Mouse (Mus musculus): ENCODE results near the gene Cox10. TPM values are rescaled to one million over a fixed set of nuclear protein-coding genes. Genes with fewer than 3 reads are reported as not detected.

The Cox10 gene
- polyA plus RNA-seq, 1 experiment, result 19.5 TPM

DNA sequence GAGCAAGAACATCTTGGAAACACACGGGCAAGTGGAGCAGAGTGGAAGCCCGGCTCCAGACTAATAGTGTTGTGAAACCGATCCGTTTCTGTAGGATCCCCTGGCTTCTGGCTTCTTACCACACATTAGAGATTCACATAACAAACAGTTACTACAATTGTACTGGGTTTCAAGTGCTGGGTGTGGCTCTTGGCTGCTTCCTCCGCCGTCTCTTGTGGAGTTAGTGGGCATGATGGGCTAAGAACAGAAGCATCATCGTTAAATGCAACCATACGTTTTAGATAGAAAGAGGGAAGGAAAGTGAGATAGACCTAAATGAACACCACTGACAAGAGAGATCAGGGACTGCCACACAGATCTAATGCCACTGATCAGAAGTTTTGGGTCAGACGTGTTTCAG, 35.8 kb upstream of the Cox10 start:
- Histone ChIP-seq H3K9ac (ENCODE audit: low read depth, poor library complexity, severe bottlenecking) (no peak overlapping the region), H3K36me3 (ENCODE audit: control insufficient read depth, insufficient read depth, low read length, poor library complexity, severe bottlenecking) (no peaks in the 10 kb centered on the region), H3K4me3 (ENCODE audit: low read depth, low read length) (no peak overlapping the region), H3K27me3 (ENCODE audit: control insufficient read depth, insufficient read depth, low read length, poor library complexity, severe bottlenecking) (no peaks in the 10 kb centered on the region), H3K9me3 (replicated peaks; ENCODE audit: control insufficient read depth, insufficient read depth, low read length, poor library complexity, severe bottlenecking) (no peaks in the 10 kb centered on the region), H3K27ac (ENCODE audit: insufficient read depth, low read length) (no peak overlapping the region), H3K4me1 (ENCODE audit: control insufficient read depth, insufficient read depth, low read length) (no peaks in the 10 kb centered on the region)
- TF ChIP-seq CTCF (IDR thresholded peaks at IDR 0.05; ENCODE audit: low read depth, low read length) (no peak), POLR2A (IDR thresholded peaks at IDR 0.05; ENCODE audit: insufficient read depth, low read length) (no peak), EP300 (IDR thresholded peaks at IDR 0.05; ENCODE audit: insufficient read depth, low read depth, low read length) (no peak)

DNA sequence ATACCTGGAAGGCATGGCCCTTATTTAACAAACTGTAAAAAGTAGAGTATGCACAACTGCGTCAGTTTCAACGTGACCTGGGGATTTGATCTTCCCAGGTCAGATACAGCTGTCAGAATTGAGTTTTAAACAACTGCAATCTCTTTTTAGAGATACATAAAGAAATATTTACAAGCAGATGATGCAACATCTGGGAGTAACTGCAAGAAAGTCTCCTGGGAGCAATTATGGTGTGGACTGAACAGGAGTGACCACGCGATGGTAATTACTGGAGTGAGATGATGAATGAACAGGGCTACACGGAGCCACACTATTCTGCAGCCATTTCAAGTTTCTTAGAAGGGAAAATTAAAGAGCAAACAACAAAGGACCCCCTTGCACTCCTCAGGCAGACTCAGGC, 20.8 kb upstream of the Cox10 start:
- Histone ChIP-seq H3K9me3 (replicated peaks; ENCODE audit: control insufficient read depth, insufficient read depth, low read length, poor library complexity, severe bottlenecking) (no peaks in the 10 kb centered on the region), H3K36me3 (ENCODE audit: control insufficient read depth, insufficient read depth, low read length, poor library complexity, severe bottlenecking) (no peaks in the 10 kb centered on the region), H3K4me1 (ENCODE audit: control insufficient read depth, insufficient read depth, low read length) (no peaks in the 10 kb centered on the region), H3K27ac (ENCODE audit: insufficient read depth, low read length) (no peak overlapping the region), H3K4me3 (ENCODE audit: low read depth, low read length) (no peak overlapping the region), H3K9ac (ENCODE audit: low read depth, poor library complexity, severe bottlenecking) (no peak overlapping the region), H3K27me3 (ENCODE audit: control insufficient read depth, insufficient read depth, low read length, poor library complexity, severe bottlenecking) (no peaks in the 10 kb centered on the region; the same call in 1 of the 2 replicates)
- no peak for TF ChIP-seq CTCF (IDR thresholded peaks at IDR 0.05; ENCODE audit: low read depth, low read length)
- TF ChIP-seq POLR2A (IDR thresholded peaks at IDR 0.05; ENCODE audit: insufficient read depth, low read length), result no peak
- TF ChIP-seq EP300 (IDR thresholded peaks at IDR 0.05; ENCODE audit: insufficient read depth, low read depth, low read length), result no peak

DNA sequence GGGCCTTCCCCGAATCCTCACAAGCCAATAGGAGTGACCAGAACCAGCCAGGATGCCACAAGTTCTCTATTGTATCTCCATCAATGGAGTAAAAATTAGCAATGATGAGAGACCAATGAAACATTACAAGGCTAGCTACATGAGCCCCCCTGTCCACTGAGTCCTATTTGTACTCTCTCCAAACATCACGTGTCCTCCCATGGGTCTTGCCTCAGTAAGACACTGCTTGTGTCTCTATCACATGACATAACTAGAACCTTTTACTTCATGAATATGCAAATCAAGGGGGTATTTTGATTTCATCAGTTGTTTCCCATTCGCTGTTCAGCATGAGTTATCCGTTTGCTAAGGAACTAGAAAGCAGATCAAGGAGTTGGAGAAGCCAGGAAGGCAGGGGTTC, 13.8 kb upstream of the Cox10 start:
- TF ChIP-seq CTCF (IDR thresholded peaks at IDR 0.05; ENCODE audit: low read depth, low read length) (no peak), POLR2A (IDR thresholded peaks at IDR 0.05; ENCODE audit: insufficient read depth, low read length) (no peak), EP300 (IDR thresholded peaks at IDR 0.05; ENCODE audit: insufficient read depth, low read depth, low read length) (no peak)
- Histone ChIP-seq H3K4me3 (ENCODE audit: low read depth, low read length) (no peak overlapping the region), H3K36me3 (ENCODE audit: control insufficient read depth, insufficient read depth, low read length, poor library complexity, severe bottlenecking) (no peaks in the 10 kb centered on the region), H3K27ac (ENCODE audit: insufficient read depth, low read length) (no peak overlapping the region), H3K9ac (ENCODE audit: low read depth, poor library complexity, severe bottlenecking) (no peak overlapping the region), H3K4me1 (ENCODE audit: control insufficient read depth, insufficient read depth, low read length) (no peaks in the 10 kb centered on the region), H3K27me3 (ENCODE audit: control insufficient read depth, insufficient read depth, low read length, poor library complexity, severe bottlenecking) (no peaks in the 10 kb centered on the region), H3K9me3 (replicated peaks; ENCODE audit: control insufficient read depth, insufficient read depth, low read length, poor library complexity, severe bottlenecking) (no peaks in the 10 kb centered on the region)

- no peaks in the 10 kb centered on the region for H3K36me3 ChIP-seq (ENCODE audit: control insufficient read depth, insufficient read depth, low read length, poor library complexity, severe bottlenecking)
- TF ChIP-seq POLR2A (IDR thresholded peaks at IDR 0.05; ENCODE audit: insufficient read depth, low read length) (no peak), CTCF (IDR thresholded peaks at IDR 0.05; ENCODE audit: low read depth, low read length) (no peak)
- H3K9ac ChIP-seq (ENCODE audit: low read depth, poor library complexity, severe bottlenecking), result no peak overlapping the region
- no peak overlapping the region for H3K4me3 ChIP-seq (ENCODE audit: low read depth, low read length)
- no peak overlapping the region for H3K27ac ChIP-seq (ENCODE audit: insufficient read depth, low read length)
- no peaks in the 10 kb centered on the region for H3K27me3 ChIP-seq (ENCODE audit: control insufficient read depth, insufficient read depth, low read length, poor library complexity, severe bottlenecking)
- no peaks in the 10 kb centered on the region for H3K9me3 ChIP-seq (replicated peaks; ENCODE audit: control insufficient read depth, insufficient read depth, low read length, poor library complexity, severe bottlenecking)
- H3K4me1 ChIP-seq (ENCODE audit: control insufficient read depth, insufficient read depth, low read length), result no peaks in the 10 kb centered on the region
Measured at GRCm38 (mm10) chr11:64091150-64091549, 11.9 kb upstream of the Cox10 start.

GRCm38 (mm10) chr11:64089682-64090081, 10.4 kb upstream of the Cox10 start:
- no peak for TF ChIP-seq POLR2A (IDR thresholded peaks at IDR 0.05; ENCODE audit: insufficient read depth, low read length)
- peak; percentile 80 for TF ChIP-seq EP300 (IDR thresholded peaks at IDR 0.05; ENCODE audit: insufficient read depth, low read depth, low read length)
- TF ChIP-seq CTCF (IDR thresholded peaks at IDR 0.05; ENCODE audit: low read depth, low read length), result no peak
- Histone ChIP-seq H3K4me1 (ENCODE audit: control insufficient read depth, insufficient read depth, low read length) (no peaks in the 10 kb centered on the region), H3K9me3 (replicated peaks; ENCODE audit: control insufficient read depth, insufficient read depth, low read length, poor library complexity, severe bottlenecking) (no peaks in the 10 kb centered on the region), H3K27me3 (ENCODE audit: control insufficient read depth, insufficient read depth, low read length, poor library complexity, severe bottlenecking) (no peaks in the 10 kb centered on the region), H3K27ac (ENCODE audit: insufficient read depth, low read length) (no peak overlapping the region), H3K9ac (ENCODE audit: low read depth, poor library complexity, severe bottlenecking) (no peak overlapping the region), H3K4me3 (ENCODE audit: low read depth, low read length) (no peak overlapping the region), H3K36me3 (ENCODE audit: control insufficient read depth, insufficient read depth, low read length, poor library complexity, severe bottlenecking) (no peaks in the 10 kb centered on the region)

DNA sequence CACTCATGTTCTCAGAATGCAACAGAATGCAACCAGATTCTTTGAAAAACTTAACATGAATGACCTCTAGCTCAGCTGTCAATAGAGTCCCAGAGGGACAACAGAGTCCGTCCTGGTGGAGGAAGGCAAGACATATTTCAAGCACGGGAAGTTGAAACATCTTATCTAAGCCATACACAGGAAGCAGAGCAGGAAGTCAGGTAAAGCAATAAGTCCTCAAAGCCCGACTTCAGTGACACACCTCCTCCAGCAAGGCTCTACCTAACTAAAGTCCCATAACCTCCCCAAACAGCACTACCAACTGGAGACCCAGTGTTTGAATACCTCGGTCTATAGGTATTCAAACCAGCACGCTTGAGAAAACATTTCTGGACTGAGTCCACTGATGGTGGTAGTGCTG, 6.6 kb upstream of the Cox10 start:
- no peaks in the 10 kb centered on the region for H3K36me3 ChIP-seq (ENCODE audit: control insufficient read depth, insufficient read depth, low read length, poor library complexity, severe bottlenecking)
- H3K4me1 ChIP-seq (ENCODE audit: control insufficient read depth, insufficient read depth, low read length), result no peaks in the 10 kb centered on the region
- no peak overlapping the region for H3K4me3 ChIP-seq (ENCODE audit: low read depth, low read length)
- TF ChIP-seq EP300 (IDR thresholded peaks at IDR 0.05; ENCODE audit: insufficient read depth, low read depth, low read length) (no peak), CTCF (IDR thresholded peaks at IDR 0.05; ENCODE audit: low read depth, low read length) (no peak), POLR2A (IDR thresholded peaks at IDR 0.05; ENCODE audit: insufficient read depth, low read length) (no peak)
- H3K27ac ChIP-seq (ENCODE audit: insufficient read depth, low read length), result no peak overlapping the region
- H3K27me3 ChIP-seq (ENCODE audit: control insufficient read depth, insufficient read depth, low read length, poor library complexity, severe bottlenecking), result no peaks in the 10 kb centered on the region
- H3K9me3 ChIP-seq (replicated peaks; ENCODE audit: control insufficient read depth, insufficient read depth, low read length, poor library complexity, severe bottlenecking), result no peaks in the 10 kb centered on the region
- no peak overlapping the region for H3K9ac ChIP-seq (ENCODE audit: low read depth, poor library complexity, severe bottlenecking)

All from ES-Bruce4 (cell line).